Mouse (Mus musculus): ENCODE measurements around the gene Pla2g4e. TPM values are rescaled to one million over a fixed set of nuclear protein-coding genes. Genes with fewer than 3 reads are reported as not detected.

Gene Pla2g4e
- polyA plus RNA-seq, 1 experiment from 2014 or later: not detected

DNA sequence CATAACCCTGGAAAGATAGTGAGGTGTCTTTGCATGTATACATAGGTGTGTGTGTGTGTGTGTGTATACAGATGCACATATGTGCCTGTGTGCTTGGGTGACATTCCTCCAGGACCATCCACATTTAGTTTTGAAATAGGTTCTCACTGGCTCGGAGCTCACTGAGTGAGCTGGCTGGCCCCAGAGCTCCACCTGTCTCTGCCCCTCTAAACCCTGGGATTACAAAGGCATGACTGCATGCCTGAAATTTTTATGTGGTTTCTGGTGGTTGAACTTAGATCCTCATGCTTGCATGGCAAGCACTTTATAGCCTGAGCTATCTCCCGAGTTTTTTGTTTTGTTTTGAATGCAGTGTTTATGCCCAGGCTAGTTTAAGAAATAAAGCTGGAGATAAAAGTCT is 98.6 kb downstream of the Pla2g4e start:
- H3K27me3 ChIP-seq (ENCODE audit: insufficient read depth, low read length): no peaks in the 10 kb centered on the region
- H3K4me2 ChIP-seq (ENCODE audit: low read length): no peak overlapping the region
- no peak for TF ChIP-seq CTCF (IDR thresholded peaks at IDR 0.05; ENCODE audit: low read depth)
- no peak overlapping the region for H3K27ac ChIP-seq
- WGBS: 60% methylated on average over 2 of the region's 2 CpGs
- H3K9me3 ChIP-seq (replicated peaks; ENCODE audit: low read length): no peaks in the 10 kb centered on the region
- no peaks in the 10 kb centered on the region for H3K4me1 ChIP-seq (replicated peaks; ENCODE audit: insufficient read depth, low read length)
- ATAC-seq (replicated peaks; ENCODE audit: low FRiP score, low read depth): no peak
- no peak for DNase-seq (ENCODE audit: low spot score)
- H3K4me3 ChIP-seq (replicated peaks; ENCODE audit: low read depth, low read length): no peak overlapping the region
- H3K9ac ChIP-seq (ENCODE audit: low read depth, low read length): no peak overlapping the region
- H3K36me3 ChIP-seq (ENCODE audit: insufficient read depth, low read length): no peaks in the 10 kb centered on the region

DNA sequence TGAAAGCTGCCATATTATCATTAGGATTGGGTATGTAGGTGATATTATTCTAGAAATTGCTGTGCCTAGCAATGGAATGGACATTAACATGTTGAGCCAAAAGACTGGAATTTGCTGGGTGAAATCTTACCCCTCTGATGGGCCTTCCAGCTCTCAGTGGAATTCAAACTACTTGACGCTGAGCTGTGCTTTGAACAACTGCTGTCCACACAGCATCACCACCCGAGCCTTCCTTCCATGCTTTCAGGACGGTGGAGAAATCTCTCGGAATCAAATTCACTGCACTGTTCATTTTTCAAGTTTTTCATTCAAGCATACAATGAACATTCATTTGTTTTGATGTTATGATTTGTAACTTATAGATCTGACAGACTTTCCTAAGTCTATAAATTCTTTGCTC is 100.7 kb downstream of the Pla2g4e start:
- Histone ChIP-seq H3K4me3 (replicated peaks; ENCODE audit: low read depth, low read length) (no peak overlapping the region), H3K27ac (no peak overlapping the region), H3K27me3 (ENCODE audit: insufficient read depth, low read length) (no peaks in the 10 kb centered on the region), H3K36me3 (ENCODE audit: insufficient read depth, low read length) (no peaks in the 10 kb centered on the region), H3K4me2 (ENCODE audit: low read length) (no peak overlapping the region), H3K4me1 (replicated peaks; ENCODE audit: insufficient read depth, low read length) (no peaks in the 10 kb centered on the region), H3K9ac (ENCODE audit: low read depth, low read length) (no peak overlapping the region), H3K9me3 (replicated peaks; ENCODE audit: low read length) (no peaks in the 10 kb centered on the region)
- WGBS: 83% methylated on average over 4 of the region's 4 CpGs
- TF ChIP-seq CTCF (IDR thresholded peaks at IDR 0.05; ENCODE audit: low read depth): no peak
- ATAC-seq (replicated peaks; ENCODE audit: low FRiP score, low read depth): no peak
- no peak for DNase-seq (ENCODE audit: low spot score)

DNA sequence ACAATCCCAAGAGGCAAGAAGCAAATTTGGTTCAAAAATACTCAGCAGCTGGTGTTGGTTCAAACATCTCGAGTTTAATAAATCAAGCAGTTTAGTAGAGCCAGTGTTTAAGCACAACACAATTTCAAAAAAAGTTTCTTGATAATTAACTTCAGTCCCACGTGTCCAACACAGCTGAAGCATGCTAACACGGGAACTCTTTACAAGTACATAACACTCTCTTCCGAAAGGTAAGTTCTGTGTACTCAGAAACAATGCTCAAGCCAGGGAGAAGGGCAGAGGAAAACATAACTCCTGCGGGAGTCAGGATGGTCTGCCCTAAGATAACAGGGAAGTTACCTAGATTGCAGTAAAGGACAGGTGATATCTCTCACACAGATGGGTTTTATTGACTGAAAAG is 102.8 kb downstream of the Pla2g4e start:
- Histone ChIP-seq H3K4me2 (ENCODE audit: low read length) (no peak overlapping the region), H3K36me3 (ENCODE audit: insufficient read depth, low read length) (no peaks in the 10 kb centered on the region), H3K27me3 (ENCODE audit: insufficient read depth, low read length) (no peaks in the 10 kb centered on the region), H3K9ac (ENCODE audit: low read depth, low read length) (no peak overlapping the region), H3K4me3 (replicated peaks; ENCODE audit: low read depth, low read length) (no peak overlapping the region), H3K27ac (no peak overlapping the region), H3K4me1 (replicated peaks; ENCODE audit: insufficient read depth, low read length) (no peaks in the 10 kb centered on the region), H3K9me3 (replicated peaks; ENCODE audit: low read length) (no peaks in the 10 kb centered on the region)
- ATAC-seq (replicated peaks; ENCODE audit: low FRiP score, low read depth): no peak
- DNase-seq (ENCODE audit: low spot score): no peak
- 68% methylated on average over 5 of the region's 5 CpGs for WGBS
- TF ChIP-seq CTCF (IDR thresholded peaks at IDR 0.05; ENCODE audit: low read depth): no peak

DNA sequence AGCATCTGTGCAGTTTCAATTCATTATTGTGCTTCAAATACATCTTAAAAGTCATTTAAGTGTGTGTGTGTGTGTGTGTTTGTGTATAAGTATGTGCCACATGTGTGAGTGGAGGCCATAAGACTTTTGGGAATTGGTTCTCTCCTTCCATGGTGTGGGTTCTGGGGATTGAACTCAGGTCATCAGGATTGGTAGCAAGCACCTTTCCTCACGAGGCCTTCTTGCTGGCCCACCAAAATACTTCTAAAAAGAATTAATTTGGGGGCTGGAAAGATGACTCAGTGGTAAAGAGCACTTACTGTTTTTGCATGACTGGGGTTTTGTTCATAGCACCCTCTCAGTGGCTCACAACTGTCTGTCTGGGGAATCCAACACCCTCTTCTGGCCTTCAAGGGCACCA is 103.5 kb downstream of the Pla2g4e start:
- WGBS: 90% methylated on average over 1 of the region's 1 CpGs
- Histone ChIP-seq H3K4me2 (ENCODE audit: low read length) (no peak overlapping the region), H3K27ac (no peak overlapping the region), H3K9me3 (replicated peaks; ENCODE audit: low read length) (no peaks in the 10 kb centered on the region), H3K4me3 (replicated peaks; ENCODE audit: low read depth, low read length) (no peak overlapping the region), H3K27me3 (ENCODE audit: insufficient read depth, low read length) (no peaks in the 10 kb centered on the region), H3K4me1 (replicated peaks; ENCODE audit: insufficient read depth, low read length) (no peaks in the 10 kb centered on the region), H3K36me3 (ENCODE audit: insufficient read depth, low read length) (no peaks in the 10 kb centered on the region), H3K9ac (ENCODE audit: low read depth, low read length) (no peak overlapping the region)
- no peak for TF ChIP-seq CTCF (IDR thresholded peaks at IDR 0.05; ENCODE audit: low read depth)
- DNase-seq (ENCODE audit: low spot score) (no peak), ATAC-seq (replicated peaks; ENCODE audit: low FRiP score, low read depth) (no peak)

DNA sequence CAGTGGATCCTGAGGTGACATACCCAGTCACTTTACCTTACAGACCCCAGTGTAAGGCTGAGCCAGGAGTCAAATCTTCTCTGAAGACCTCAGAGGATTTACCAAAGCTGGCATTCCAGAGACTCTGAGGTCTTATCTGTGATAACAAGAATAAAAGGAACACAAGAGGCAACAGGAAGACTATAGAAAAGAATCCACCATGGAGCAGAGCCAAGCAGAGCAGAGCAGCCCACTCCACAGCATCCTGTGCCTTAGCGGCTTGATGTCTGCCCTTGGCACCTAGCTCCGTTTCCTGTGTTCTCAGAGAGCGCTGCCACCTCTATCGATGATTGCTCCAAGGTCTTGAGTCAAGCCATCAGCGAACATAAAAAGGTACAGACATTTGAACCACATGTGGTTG is 104.8 kb downstream of the Pla2g4e start:
- TF ChIP-seq CTCF (IDR thresholded peaks at IDR 0.05; ENCODE audit: low read depth): no peak
- H3K27ac ChIP-seq: no peak overlapping the region
- DNase-seq (ENCODE audit: low spot score) (no peak), ATAC-seq (replicated peaks; ENCODE audit: low FRiP score, low read depth) (no peak)
- H3K9me3 ChIP-seq (replicated peaks; ENCODE audit: low read length): no peaks in the 10 kb centered on the region
- 71% methylated on average over 5 of the region's 5 CpGs for WGBS
- no peak overlapping the region for H3K9ac ChIP-seq (ENCODE audit: low read depth, low read length)
- H3K27me3 ChIP-seq (ENCODE audit: insufficient read depth, low read length): no peaks in the 10 kb centered on the region
- H3K4me2 ChIP-seq (ENCODE audit: low read length): no peak overlapping the region
- no peaks in the 10 kb centered on the region for H3K36me3 ChIP-seq (ENCODE audit: insufficient read depth, low read length)
- no peak overlapping the region for H3K4me3 ChIP-seq (replicated peaks; ENCODE audit: low read depth, low read length)
- H3K4me1 ChIP-seq (replicated peaks; ENCODE audit: insufficient read depth, low read length): no peaks in the 10 kb centered on the region

DNA sequence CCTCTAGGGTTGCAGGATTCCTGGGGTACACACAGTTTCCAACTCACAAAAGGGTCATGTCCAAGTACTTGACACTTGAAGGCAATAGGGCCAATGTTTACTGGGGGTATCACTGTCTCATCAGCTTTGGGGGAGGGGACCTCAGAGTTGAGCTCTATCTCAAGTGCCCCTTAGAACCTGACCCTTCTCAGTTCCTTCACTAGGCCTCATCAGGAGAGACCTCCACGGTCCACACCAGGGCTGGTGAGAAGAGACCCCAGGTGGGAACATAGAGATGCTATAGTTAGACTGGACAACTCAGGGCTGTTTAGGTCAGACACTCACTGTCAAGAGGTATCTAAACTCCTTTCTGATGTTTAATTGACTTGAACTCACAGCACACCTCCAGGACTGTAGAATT is 106.0 kb downstream of the Pla2g4e start:
- no peak for DNase-seq (ENCODE audit: low spot score)
- Histone ChIP-seq H3K9me3 (replicated peaks; ENCODE audit: low read length) (no peaks in the 10 kb centered on the region), H3K4me1 (replicated peaks; ENCODE audit: insufficient read depth, low read length) (no peaks in the 10 kb centered on the region), H3K4me2 (ENCODE audit: low read length) (no peak overlapping the region), H3K4me3 (replicated peaks; ENCODE audit: low read depth, low read length) (no peak overlapping the region), H3K9ac (ENCODE audit: low read depth, low read length) (no peak overlapping the region), H3K27me3 (ENCODE audit: insufficient read depth, low read length) (no peaks in the 10 kb centered on the region), H3K27ac (no peak overlapping the region), H3K36me3 (ENCODE audit: insufficient read depth, low read length) (no peaks in the 10 kb centered on the region)
- ATAC-seq (replicated peaks; ENCODE audit: low FRiP score, low read depth): no peak
- no peak for TF ChIP-seq CTCF (IDR thresholded peaks at IDR 0.05; ENCODE audit: low read depth)
- 88% methylated on average over 1 of the region's 1 CpGs for WGBS

DNA sequence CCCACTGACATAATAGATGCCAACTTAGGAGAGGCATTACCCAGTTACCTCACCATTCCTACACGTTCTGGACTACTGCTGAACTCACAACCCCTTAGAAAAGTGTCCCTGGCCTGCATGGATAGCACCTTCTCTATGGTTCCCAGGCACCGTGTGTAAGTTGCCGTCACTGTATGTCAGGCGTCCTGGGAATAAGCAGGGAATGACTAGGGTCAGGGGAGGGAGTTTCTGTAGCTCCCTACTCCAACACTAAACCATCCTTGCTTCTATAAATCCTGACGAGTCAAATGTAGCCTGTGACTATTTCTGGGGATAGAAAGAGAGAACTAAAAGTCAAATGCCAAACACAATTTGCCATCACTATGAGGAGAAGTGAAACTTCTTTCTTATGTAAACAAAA is 107.9 kb downstream of the Pla2g4e start:
- Histone ChIP-seq H3K9me3 (replicated peaks; ENCODE audit: low read length) (no peaks in the 10 kb centered on the region), H3K4me2 (ENCODE audit: low read length) (no peak overlapping the region), H3K4me3 (replicated peaks; ENCODE audit: low read depth, low read length) (no peak overlapping the region), H3K9ac (ENCODE audit: low read depth, low read length) (no peak overlapping the region), H3K36me3 (ENCODE audit: insufficient read depth, low read length) (no peaks in the 10 kb centered on the region), H3K27ac (no peak overlapping the region), H3K27me3 (ENCODE audit: insufficient read depth, low read length) (no peaks in the 10 kb centered on the region), H3K4me1 (replicated peaks; ENCODE audit: insufficient read depth, low read length) (no peaks in the 10 kb centered on the region)
- no peak for TF ChIP-seq CTCF (IDR thresholded peaks at IDR 0.05; ENCODE audit: low read depth)
- 62% methylated on average over 5 of the region's 5 CpGs for WGBS
- ATAC-seq (replicated peaks; ENCODE audit: low FRiP score, low read depth) (no peak), DNase-seq (ENCODE audit: low spot score) (no peak)
